Mouse (Mus musculus) testis, postnatal 10 days (tissue): ENCODE data around the gene Gm20403.
"Not testable (repeated sequence)": the region's sequence is repeated elsewhere in the genome, so short reads cannot be mapped to it uniquely, and the experiment has no call there.

Experiments
- DNase-seq: peaks from one replicate; pipeline ENCODE4 v3.0.0; 2021; ENCODE audit warnings: low spot score

The Gm20403 gene

DNA sequence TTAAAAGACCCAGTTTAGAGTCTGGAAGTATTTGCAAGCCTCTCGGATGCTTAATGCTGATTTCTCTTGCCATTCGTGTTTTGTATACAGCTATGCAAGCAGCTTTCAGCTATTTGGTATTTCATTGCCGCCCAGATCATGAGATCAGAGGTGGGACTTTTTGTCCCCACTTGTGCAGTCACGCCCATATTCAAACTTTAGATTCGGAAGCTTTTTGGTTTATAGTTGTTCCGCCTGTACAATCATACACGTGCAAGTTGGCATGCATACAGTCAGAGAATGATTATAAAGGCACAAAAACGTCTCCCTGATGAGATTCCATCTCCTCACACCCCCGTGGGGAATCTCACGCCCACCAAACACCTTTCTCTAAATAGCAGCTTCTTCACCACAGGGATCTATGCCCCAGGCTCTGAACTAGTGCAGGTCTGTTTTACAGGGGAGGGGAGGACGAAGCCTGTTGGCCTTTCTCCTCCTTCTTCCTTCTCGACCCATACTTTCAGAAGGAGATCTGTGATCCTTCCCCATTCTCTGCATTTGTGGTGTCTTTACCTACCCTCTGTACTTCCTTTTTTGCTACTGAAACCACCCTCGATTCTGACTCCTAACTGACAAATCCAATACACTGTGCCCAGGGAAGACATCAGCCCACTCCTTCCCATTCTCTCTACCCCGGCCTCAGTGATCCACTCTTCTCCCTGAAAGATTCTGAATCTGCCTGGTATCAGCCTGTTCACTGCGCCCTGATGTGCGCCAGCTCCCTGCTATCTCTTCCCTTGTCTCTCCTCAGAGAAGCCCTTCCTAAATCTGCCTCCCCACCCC is 7.1 kb upstream of the Gm20403 start:
- DNase-seq, result no peak

DNA sequence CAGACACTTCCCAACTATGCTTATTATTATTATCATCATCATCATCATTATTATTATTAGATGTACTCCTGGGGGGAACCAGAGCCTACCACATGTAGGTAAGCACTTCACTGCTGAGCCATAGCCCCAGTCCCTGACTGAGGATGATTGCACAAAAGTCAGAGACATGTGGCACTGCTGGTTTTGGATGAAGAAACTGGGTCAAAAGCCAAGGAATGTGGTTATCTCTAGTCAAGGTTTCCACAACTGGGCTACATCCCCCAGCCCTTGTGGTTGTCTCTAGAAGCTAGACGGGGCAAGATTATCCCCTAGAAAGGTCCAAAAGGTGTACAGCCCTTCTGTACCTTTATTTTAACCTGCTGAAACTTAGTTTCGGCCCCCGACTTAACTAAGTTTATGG is 6.5 kb upstream of the Gm20403 start:
- DNase-seq, result no peak

DNA sequence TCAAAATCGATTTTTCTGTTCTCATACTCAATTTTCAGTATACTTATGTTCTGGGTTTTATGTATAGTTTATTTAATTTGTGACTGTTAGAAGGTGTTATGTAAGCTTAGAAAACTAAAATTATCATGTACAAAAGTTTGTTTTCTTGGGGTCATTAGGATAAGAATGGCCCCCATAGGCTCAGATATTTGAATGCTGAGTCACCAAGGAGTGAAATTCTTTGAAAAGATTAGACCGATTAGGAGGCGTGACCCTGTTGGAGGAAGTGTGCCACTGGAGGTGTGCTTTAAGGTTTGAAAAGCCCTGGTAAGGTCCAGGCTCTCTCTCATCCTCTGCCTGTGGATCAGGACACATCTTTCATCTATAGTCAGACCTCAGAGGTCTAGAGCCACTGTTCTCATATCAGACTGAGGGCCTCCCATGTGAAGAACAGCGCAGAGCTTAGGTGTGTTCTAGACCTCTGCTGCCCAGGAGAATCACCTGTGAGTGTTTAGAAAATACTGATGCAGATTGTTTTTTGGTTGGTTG is 2.1 kb upstream of the Gm20403 start:
- no peak for DNase-seq

DNA sequence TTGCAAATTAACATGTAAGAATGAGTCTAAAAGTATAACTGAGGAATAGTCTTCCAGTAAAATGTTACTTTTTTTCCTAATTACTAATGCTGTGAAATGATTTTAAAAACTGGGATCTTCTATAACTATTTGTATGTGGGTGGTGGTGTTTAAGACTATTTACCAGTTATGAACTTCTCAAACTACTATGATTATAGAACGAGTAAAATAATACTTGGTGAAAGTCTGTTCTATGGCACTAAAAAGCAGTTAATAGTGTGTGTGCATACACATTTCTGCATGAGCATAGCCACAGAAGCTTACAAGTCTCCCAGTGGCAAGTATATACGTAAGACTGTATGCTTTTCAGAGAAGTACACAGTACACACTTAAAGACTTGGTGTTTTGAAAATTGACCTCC is 827 bp upstream of the Gm20403 start:
- DNase-seq, result no peak

DNA sequence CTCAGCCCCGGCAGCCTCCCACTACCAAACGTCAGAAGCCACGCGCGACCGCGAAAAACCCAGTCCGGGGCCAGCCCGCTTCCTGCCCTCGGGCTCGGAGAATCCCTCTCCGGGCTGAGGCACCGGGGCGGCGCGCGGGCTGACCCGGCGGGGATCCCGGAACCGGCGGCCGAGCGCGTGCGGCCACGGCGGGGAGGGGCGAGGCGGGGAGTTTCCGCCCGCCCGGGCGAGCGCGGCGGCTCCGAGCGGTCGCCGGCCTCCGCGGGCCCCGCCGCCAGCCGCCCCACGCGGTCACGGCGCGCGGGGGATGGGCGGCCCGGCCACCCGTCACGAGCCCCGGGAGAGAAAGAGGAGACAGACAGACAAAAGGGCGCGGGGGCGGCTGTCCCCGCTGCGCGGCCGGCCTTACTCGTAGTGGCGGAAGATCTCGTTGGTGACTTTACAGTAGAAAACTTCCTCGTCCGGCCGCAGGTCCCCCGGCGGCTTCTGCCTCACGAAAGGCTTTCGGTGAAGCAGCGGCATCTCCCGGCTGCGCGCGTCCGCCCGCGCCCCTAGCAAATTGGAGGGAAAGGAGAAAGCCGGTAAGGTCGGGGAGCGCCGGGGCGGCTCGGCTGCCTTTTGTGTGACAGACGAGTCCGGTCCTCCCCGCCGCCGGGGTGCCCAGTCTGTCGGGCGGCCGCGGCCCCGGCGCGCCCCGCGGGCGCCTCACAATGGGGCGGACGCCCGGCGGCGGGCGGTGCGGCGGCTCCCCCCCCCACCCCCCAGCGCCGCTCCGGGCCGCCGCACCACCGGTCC is 875 bp downstream of the Gm20403 start:
- DNase-seq, result peak; percentile 69

DNA sequence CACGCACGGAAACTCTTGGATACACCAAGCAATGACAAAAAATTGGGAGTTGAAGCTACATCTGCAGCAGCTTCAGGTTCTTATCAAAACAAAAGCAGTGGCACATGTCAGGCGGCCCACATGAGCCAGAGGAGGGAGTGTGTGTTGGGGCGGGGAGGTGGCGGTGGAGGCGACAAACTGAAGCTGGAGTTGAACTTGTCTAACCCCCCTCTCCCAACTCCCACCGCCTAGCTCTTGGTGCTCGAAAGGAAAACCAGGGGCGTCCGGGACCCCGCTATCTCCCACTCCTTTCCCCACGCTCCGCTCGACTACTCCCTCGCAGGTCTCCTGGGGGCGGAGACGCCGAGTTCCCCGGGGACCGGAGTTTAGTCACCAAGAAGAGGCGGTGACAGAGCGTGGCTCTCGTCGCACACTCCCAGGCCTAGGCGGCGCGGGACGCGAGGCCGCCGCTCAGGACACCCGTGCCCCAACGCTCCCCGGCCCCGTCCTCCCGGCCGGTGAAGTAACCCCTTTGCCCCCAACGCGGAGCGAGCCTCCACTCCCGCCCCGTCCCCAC is 1.6 kb downstream of the Gm20403 start:
- DNase-seq, result peak; percentile 71

DNA sequence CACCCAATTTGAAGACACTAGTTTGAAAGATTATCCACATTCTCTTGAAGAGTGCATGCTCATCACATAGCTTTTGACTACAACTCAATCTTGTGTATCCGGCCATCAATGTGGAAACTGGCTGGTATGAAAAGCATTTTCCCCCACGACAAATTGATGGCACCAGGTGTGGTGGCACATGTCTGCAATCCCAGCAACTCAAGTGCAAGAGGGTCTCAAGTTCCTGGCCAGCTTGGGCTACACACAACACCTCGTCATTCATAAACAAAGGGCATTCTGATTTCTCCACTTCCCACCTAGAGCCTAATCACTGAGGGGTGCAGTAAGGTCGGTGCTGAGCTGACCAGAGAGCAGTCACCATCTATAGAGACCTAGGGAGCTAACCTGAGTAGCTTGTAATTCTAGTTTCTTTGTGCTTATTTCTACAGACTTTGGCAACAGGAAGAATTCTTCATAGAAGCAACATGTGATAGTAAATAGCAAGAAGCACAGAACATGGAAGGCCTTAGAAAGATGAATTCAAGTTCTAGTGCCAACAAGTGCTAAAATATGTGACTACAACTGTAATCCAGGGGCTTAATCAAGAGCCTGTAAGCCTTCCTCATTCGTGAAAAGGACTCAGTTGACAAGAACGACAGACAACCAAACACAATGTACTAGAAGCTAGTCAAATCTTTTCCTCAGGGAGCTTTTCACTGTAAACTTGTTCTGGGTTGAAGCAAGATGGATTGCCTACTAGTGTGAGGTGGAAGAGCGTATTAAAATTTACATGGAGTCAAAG is 3.2 kb downstream of the Gm20403 start:
- no peak for DNase-seq

DNA sequence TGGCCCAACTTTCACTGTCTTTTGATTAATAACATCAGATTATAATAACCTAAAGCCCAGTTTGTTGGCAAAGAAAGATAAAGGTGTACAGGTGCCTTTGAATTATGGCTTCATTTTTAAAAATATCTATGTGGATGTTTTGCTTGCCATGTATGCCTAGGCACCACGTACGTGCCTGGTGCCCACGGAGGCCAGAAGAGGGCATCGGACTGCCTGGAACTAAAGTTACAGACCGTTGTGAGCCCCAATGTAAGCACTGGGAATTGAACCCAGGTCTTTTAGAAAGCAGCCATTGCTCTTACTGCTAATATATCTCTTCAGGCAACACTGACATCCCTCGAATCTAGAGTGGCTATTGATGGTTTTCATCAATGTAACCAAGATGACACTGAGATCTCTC is 4.4 kb downstream of the Gm20403 start:
- no peak for DNase-seq

DNA sequence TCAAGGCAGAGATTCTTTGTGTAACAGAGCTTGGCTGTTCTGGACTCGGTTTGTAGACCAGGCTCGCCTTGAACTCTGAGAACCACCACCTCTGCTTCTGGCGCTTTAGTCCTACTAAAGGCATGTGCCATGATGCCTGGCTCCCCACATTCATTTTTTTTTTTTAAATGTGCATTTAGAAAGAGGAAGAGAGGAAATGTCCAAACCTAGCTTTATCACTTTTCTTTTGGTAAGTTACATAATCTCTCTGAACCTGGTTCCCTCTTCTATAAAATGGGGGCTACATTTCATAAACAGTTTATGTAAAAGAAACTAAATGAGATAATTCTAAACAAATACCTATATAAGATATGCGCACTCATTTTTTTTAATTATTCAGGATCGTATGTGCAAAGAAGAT is 5.4 kb downstream of the Gm20403 start:
- no peak for DNase-seq

DNA sequence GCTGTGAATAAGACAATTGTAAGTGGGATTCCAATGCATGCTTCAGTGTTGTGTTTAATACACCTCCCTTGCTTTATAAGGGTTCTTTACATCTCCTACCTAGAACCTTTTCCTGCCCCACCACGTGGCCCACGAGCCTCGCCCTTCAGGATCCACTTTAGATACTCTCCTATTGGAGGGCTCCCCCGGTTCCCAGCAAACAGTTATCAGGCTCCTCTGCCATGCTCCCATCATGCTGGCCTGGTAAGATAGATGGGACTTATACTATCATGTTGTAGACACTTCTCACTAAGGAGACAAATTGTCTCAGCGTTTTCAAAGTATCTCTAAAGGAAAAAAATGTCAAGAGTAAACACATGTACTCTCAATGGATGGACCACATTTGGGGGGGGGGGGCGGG is 5.8 kb downstream of the Gm20403 start:
- no peak for DNase-seq

DNA sequence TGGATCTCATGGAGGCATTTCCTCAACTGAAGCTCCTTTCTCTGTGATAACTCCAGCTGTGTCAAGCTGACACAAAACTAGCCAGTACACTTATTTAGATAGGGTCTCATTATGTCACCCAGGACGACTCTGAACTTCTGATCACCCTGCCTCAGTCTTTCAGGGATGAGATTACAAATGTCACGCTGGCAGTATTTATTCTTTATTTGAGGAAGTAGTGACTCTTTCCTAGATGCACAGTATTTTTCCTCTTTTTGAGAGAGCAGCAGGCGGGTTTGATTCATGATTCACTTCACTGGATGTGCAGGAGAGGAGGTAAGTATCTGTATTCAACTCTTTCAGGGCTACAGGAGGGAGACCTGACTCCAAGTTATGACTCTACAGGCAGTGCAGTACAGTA is 17.3 kb downstream of the Gm20403 start:
- no peak for DNase-seq

DNA sequence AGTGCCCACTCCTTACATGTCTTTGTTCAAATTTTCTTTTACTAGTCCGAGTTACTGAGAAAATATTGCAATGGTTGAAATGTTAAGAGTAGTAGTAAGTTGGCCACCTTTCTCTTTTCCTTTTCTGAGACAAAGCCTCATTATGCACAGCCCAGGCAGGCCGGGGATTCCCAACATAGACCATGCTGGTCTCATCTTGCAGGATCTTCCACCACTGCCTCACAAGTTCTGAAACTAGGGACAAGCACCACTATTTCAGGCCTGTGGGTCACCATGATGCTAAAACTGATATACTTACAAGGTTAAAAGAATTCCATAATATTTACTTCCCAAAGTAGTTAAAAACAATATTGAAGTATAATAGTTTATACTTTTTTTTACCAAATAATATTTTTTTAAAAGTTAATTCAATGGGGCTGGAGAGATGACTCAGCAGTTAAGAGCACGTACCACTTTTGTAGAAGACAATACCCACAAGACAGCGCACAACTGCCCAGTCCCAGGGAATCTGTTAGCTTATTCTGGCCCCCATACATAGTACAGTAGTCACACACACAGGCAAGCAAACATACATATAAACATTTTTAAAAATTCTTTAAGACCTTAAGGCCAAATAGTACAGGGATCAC is 20.7 kb downstream of the Gm20403 start:
- no peak for DNase-seq

DNA sequence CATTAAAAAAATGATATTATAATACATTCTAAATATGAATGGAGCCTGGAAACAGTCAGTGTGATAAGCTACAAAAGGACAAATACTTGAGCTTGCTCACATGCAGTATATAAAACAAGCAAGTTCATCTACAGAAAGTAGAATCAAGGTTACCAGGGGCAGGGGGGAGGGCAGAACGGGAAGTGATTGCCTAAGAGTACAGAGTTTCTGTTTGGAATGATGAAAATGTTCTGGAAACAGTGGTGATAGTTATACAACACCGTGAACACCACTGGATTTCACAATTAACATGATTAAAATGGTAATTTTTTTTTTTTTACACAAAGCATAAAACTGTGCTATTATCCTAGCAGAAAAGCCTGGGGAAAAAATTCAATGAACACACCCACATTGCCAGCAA is 26.8 kb downstream of the Gm20403 start:
- DNase-seq, result no peak

DNA sequence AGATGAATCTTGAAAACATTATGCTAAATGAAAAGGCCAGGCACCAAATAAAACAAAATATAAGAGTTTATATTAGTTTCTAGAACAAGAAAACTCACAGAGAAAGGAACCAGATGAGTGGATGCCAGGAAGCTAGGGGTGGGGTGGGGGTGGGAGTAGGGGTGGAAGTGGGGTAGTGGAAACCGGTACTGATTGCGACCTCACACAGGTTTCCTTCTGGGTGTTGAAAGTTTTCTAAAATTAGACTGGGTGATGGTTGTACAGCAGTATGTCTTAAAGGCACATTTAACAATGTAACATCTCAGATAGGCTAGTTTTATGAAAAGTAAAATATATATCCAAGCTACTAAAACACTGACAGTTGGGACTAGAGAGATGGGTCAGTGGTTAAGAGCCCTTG is 29.4 kb downstream of the Gm20403 start:
- no peak for DNase-seq

DNA sequence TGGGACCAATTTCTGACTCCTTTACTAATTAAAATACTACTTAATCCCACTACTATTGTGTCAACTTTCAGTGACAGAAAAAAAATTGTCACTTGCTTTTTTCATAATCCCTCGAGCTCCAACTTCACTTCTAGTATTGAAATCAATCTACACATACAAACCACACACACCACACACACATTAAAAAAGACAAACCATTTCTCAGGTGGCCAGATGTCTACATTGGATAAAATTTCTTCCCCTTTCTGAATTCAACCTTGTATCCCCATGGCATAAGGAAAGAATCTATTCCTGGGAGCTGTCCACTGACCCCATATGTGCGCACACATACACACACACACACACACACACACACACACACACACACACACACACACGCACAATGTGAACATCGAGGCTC is 29.9 kb downstream of the Gm20403 start:
- DNase-seq, result no peak

DNA sequence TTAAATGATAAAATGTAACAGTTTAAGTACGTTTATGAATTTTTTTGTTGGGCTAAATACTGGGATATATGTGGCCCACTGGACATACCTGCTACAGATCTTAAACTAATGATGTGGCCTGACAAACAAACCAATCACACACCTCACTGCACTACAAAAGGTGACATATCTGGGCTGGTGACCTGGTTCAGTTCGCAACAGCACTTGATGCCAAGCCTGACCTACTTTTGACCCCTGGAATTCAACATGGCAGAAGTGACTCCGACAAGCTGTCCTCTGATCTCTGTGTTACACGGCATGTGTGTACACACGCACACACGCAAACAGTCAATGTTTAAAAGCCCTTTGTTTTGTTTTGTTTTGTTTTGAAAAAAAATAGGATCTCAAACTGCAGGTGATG is 40.2 kb downstream of the Gm20403 start:
- no peak for DNase-seq

DNA sequence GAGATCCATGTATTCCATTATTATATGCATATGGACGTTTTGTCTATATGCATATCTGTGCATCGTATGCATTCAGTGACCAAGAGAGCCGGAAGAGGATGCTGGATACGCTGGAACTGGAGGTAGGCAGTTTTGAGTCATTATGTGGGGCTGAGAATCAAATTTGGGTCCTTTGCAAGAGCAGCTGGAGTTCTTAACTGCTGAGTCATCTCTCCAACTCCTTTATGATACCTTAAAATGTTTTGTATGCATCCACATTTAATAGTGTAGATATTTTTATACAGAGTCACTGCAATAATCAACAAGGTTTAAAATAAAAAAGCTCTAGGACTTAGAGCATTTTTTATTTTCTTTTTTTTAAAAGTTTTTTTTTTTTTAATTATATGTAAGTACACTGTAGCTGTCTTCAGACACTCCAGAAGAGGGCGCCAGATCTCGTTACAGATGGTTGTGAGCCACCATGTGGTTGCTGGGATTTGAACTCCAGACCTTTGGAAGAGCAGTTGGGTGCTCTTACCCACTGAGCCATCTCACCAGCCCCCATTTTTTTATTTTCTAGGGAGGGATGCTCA is 43.7 kb downstream of the Gm20403 start:
- not testable (repeated sequence) for DNase-seq

DNA sequence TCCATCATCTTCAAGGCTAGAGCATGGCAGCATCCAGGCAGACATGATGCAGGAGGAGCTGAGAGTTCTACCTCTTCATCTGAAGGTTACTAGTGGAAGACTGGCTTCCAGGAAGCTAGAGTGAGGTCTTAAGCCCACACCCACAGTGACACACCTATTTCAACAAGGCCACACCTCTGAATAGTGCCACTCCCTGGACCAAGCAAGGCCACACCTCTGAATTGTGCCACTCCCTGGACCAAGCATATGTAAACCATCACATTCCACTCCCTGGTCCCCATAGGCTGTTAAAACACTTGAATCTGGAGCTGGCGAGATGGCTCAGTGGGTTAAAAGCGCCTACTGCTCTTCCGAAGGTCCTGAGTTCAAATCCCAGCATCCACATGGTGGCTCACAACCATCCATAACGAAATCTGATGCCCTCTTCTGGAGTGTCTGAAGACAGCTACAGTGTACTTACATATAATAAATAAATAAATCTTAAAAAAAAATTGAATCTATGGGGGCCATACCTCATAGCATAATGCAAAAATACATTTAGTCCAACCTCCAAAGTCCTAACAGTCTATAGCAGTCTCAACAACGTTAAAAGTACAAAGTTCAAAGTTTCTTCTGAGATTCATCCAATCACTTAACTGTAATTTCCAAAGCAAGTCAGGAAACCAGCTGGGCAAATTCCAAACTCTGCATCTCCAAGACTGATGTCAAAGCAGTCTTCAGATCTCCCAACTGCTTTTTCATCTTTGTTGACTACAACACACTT is 48.6 kb downstream of the Gm20403 start:
- not testable (repeated sequence) for DNase-seq
